Comparison of ENCODE assay signal across 9 mouse cellular contexts in genomic region chr13:103807464-103807863, GRCm38 (mm10).
"Had no signal": no experiment of that assay in that cellular context is flagged by ENCODE, and none has a peak within 500 bp of the region (broad histone marks: within the 10 kb centered on the region; RNA-seq: fewer than 3 reads in every experiment).

No protein-coding gene starts in this region.

- H3K9ac ChIP-seq: limb, embryonic 13.5 days; liver, embryonic 14.5 days; midbrain, embryonic 15.5 days had no signal

- H3K27ac ChIP-seq: limb, embryonic 13.5 days; liver, embryonic 14.5 days; midbrain, embryonic 10.5 days; midbrain, embryonic 15.5 days; stomach, postnatal 0 days had no signal

- H3K4me2 ChIP-seq: limb, embryonic 13.5 days; midbrain, embryonic 15.5 days had no signal

- H3K4me3 ChIP-seq: limb, embryonic 13.5 days; midbrain, embryonic 10.5 days; midbrain, embryonic 15.5 days had no signal

- H3K27me3 ChIP-seq: limb, embryonic 13.5 days; midbrain, embryonic 15.5 days had no signal

- DNase-seq: kidney, postnatal 10 days; left cerebral cortex, postnatal 4 days; lung, adult 18-20 months; thymus, postnatal 4 days had no signal

- H3K36me3 ChIP-seq: midbrain, embryonic 15.5 days had no signal

- H3K9me3 ChIP-seq: limb, embryonic 13.5 days; midbrain, embryonic 10.5 days; midbrain, embryonic 15.5 days had no signal
